Mouse (Mus musculus): Measurements from ENCODE around the gene Tnfrsf14. TPM values are rescaled to one million over a fixed set of nuclear protein-coding genes. Genes with fewer than 3 reads are reported as not detected.

The Tnfrsf14 gene
- polyA plus RNA-seq, 1 experiment = 135 TPM

DNA sequence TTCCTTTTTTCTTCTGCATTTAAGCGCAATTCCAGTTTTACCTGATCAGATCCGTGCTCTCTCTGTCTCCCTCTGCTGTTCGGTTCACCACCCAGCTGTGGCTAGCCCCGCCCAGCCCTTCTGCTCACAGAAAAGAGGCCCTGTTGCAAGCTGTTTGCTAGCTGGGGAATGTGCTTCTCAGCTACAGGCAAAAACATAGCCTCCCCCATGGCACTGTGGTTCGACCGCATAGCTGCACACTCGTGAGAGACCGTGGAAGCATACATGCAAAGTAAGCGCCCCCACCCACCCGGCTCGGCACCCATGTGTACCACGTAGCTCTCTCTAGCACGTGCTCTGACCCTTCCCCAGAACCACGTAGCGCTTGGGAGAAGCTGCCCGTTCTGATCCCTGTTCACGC, 20.5 kb downstream of the Tnfrsf14 start:
- Histone ChIP-seq H3K4me3 (ENCODE audit: insufficient read depth, low read length) (no peak overlapping the region), H3K4me1 (ENCODE audit: control insufficient read depth, insufficient read depth, low read length) (peaks cover 36% of the 10 kb centered on the region), H3K27ac (ENCODE audit: insufficient read depth, low read depth, low read length) (no peak overlapping the region)
- no peak for TF ChIP-seq POLR2A (IDR thresholded peaks at IDR 0.05; ENCODE audit: borderline replicate concordance, low read depth, low read length)
- TF ChIP-seq CTCF (IDR thresholded peaks at IDR 0.05; ENCODE audit: low read depth, low read length) = peak; percentile 46

- Histone ChIP-seq H3K27ac (ENCODE audit: insufficient read depth, low read depth, low read length) (no peak overlapping the region), H3K4me3 (ENCODE audit: insufficient read depth, low read length) (peak overlapping the region; percentile 61), H3K4me1 (ENCODE audit: control insufficient read depth, insufficient read depth, low read length) (peaks cover 10% of the 10 kb centered on the region)
- TF ChIP-seq POLR2A (IDR thresholded peaks at IDR 0.05; ENCODE audit: borderline replicate concordance, low read depth, low read length) (no peak), CTCF (IDR thresholded peaks at IDR 0.05; ENCODE audit: low read depth, low read length) (no peak)
These were observed 23.9 kb downstream of the Tnfrsf14 start for GRCm38 (mm10) chr4:154904185-154905071.

DNA sequence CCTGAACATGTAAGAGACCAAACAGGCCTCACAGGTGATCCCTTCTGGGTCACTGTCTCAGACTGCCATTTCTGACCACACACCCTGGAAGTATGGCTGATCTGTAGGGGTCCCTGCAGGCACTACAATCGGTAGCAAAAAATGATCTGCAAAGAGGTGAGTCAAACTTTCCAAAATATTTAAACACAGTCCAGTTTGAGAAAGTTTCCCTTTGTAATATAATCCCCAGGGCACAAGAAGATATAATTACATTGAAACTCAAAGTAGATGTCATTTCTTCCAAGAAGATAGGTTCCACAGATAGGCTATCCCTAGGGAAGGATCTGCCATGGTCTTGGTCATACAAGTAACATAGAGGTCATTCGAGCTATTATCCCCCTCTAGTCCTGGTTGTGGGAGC, 26.0 kb downstream of the Tnfrsf14 start:
- Histone ChIP-seq H3K4me1 (ENCODE audit: control insufficient read depth, insufficient read depth, low read length) (peaks cover 12% of the 10 kb centered on the region), H3K4me3 (ENCODE audit: insufficient read depth, low read length) (no peak overlapping the region), H3K27ac (ENCODE audit: insufficient read depth, low read depth, low read length) (no peak overlapping the region)
- TF ChIP-seq CTCF (IDR thresholded peaks at IDR 0.05; ENCODE audit: low read depth, low read length) = no peak
- no peak for TF ChIP-seq POLR2A (IDR thresholded peaks at IDR 0.05; ENCODE audit: borderline replicate concordance, low read depth, low read length)

DNA sequence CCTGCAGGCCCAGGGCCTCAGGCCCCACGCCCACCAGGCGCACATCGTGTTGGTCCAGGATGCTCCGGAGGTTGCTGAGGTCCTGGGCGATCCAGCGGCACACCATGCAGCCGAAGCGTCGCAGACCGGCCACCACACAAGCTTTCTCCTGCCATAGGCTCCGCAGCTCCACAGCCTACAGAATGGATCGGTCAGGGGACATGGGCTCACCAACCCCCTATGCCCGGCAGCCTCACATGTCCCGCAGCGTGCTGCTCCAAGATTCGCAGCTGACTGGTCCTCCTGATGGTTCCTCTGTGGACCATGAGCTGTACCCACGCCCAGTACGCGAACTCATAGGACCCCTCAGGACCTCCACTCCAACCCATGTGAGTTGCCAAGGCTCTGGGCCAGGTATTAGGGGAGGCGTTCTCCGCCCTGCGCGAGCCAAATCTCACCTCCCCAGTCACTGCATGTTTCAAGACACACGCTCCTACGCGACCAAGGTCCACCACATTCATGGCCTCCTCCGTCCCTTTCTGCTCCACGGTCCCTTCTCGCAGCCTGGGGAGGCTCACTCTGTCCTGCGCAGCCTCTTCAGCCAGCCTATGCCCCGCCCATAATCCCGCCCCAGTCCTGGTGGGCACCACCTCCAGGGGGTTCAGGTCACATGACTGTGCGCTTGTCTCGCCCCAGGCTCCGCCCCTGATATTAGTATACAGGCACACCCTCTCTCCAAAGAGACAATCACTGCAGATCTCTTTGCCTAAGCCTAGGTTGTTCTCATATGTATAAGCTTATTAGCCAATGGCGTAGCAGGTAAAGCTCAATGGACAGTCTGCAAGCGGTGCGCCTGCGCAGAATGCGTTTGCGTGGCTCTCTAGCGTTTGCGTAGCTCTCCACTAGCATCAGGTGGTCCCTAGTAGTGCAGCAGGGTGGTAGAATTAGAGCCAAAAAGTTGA, 29.6 kb downstream of the Tnfrsf14 start, which contains the start of gene Fam213b:
TSS of gene Fam213b (minus strand) at position 630 of the 941 bp plus-strand sequence.
- TF ChIP-seq CTCF (IDR thresholded peaks at IDR 0.05; ENCODE audit: low read depth, low read length) (no peak), POLR2A (IDR thresholded peaks at IDR 0.05; ENCODE audit: borderline replicate concordance, low read depth, low read length) (no peak)
- H3K27ac ChIP-seq (ENCODE audit: insufficient read depth, low read depth, low read length) = no peak within 1 kb of the TSS

GRCm38 (mm10) chr4:154897676-154898465, 30.5 kb downstream of the Tnfrsf14 start:
- peak overlapping the region; percentile 72 for H3K4me3 ChIP-seq (ENCODE audit: insufficient read depth, low read length)
- TF ChIP-seq POLR2A (IDR thresholded peaks at IDR 0.05; ENCODE audit: borderline replicate concordance, low read depth, low read length) = no peak
- no peak for TF ChIP-seq CTCF (IDR thresholded peaks at IDR 0.05; ENCODE audit: low read depth, low read length)

More for the DNA sequence above, 29.6 kb downstream of the Tnfrsf14 start, which contains the start of gene Fam213b:
- Histone ChIP-seq H3K4me3 (ENCODE audit: insufficient read depth, low read length) (peak within 1 kb of the TSS; percentile 72), H3K4me1 (ENCODE audit: control insufficient read depth, insufficient read depth, low read length) (peaks cover 6% of the 10 kb centered on the region)

GRCm38 (mm10) chr4:154895549-154895948, 32.8 kb downstream of the Tnfrsf14 start:
- no peak for TF ChIP-seq POLR2A (IDR thresholded peaks at IDR 0.05; ENCODE audit: borderline replicate concordance, low read depth, low read length)
- Histone ChIP-seq H3K27ac (ENCODE audit: insufficient read depth, low read depth, low read length) (no peak overlapping the region), H3K4me1 (ENCODE audit: control insufficient read depth, insufficient read depth, low read length) (peaks cover 6% of the 10 kb centered on the region), H3K4me3 (ENCODE audit: insufficient read depth, low read length) (no peak overlapping the region)

More at GRCm38 (mm10) chr4:154897676-154898465, 30.5 kb downstream of the Tnfrsf14 start:
- H3K4me1 ChIP-seq (ENCODE audit: control insufficient read depth, insufficient read depth, low read length) = peaks cover 6% of the 10 kb centered on the region
- no peak overlapping the region for H3K27ac ChIP-seq (ENCODE audit: insufficient read depth, low read depth, low read length)

DNA sequence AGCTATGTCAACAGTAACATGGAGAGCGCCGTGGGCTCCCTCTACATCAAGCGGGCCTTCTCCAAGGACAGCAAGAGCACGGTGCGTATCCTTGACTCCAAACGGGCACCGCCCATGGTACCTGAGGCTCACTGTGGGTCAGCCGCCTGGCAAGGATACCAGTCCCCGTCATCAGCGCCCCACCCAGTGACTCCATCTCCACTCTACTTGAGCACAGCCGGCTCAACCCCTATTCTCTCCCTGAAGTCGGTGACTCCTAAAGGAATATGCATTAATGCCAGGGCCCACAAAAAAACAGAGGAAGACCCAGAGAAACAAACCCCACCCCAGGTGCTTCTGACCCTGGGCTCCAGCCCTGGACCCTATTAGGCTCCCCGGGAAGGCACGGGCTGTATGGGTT, 37.5 kb downstream of the Tnfrsf14 start:
- TF ChIP-seq POLR2A (IDR thresholded peaks at IDR 0.05; ENCODE audit: borderline replicate concordance, low read depth, low read length) (no peak), CTCF (IDR thresholded peaks at IDR 0.05; ENCODE audit: low read depth, low read length) (no peak)
- H3K4me3 ChIP-seq (ENCODE audit: insufficient read depth, low read length) = no peak overlapping the region
- no peak overlapping the region for H3K27ac ChIP-seq (ENCODE audit: insufficient read depth, low read depth, low read length)
- no peaks in the 10 kb centered on the region for H3K4me1 ChIP-seq (ENCODE audit: control insufficient read depth, insufficient read depth, low read length)

- Histone ChIP-seq H3K4me1 (ENCODE audit: control insufficient read depth, insufficient read depth, low read length) (peaks cover 6% of the 10 kb centered on the region), H3K27ac (ENCODE audit: insufficient read depth, low read depth, low read length) (no peak overlapping the region), H3K4me3 (ENCODE audit: insufficient read depth, low read length) (no peak overlapping the region)
- TF ChIP-seq POLR2A (IDR thresholded peaks at IDR 0.05; ENCODE audit: borderline replicate concordance, low read depth, low read length) (no peak), CTCF (IDR thresholded peaks at IDR 0.05; ENCODE audit: low read depth, low read length) (no peak)
These were observed 40.6 kb downstream of the Tnfrsf14 start for GRCm38 (mm10) chr4:154887593-154888250.

Measured in bone marrow macrophage, adult 2 months (primary cell).